Mouse (Mus musculus): Measurements from ENCODE around the gene Lrp8. TPM values are rescaled to one million over a fixed set of nuclear protein-coding genes. Genes with fewer than 3 reads are reported as not detected.

Lrp8 gene
- polyA plus RNA-seq, 1 experiment = 3.2 TPM

GRCm38 (mm10) chr4:107829675-107830074 lies 27.6 kb downstream of the Lrp8 start:
- no peaks in the 10 kb centered on the region for H3K27me3 ChIP-seq (ENCODE audit: control insufficient read depth, insufficient read depth, insufficient read length)
- no peak overlapping the region for H3K4me3 ChIP-seq
- H3ac ChIP-seq (ENCODE audit: control insufficient read depth, insufficient read length) = no peak overlapping the region
- TF ChIP-seq MYOG (IDR thresholded peaks at IDR 0.05; ENCODE audit: control insufficient read depth in 1 of 3, insufficient read depth in 1 of 3, insufficient read length in 2 of 3, low read depth in 2 of 3) = peak; percentile 28 to 78 (median 70)
- TF ChIP-seq SRF (IDR thresholded peaks at IDR 0.05; ENCODE audit: control insufficient read depth, insufficient read length, low read depth) = no peak
- no peak for TF ChIP-seq E2F4 (IDR thresholded peaks at IDR 0.05; ENCODE audit: insufficient read depth)
- TF ChIP-seq MYOD1 (IDR thresholded peaks at IDR 0.05; ENCODE audit: control insufficient read depth in 1 of 3, insufficient read length in 2 of 3, low read depth in 2 of 3) = peak; percentile 45 to 85 (median 73)
- H3K4me2 ChIP-seq (ENCODE audit: low read depth) = no peak overlapping the region
- H3K79me2 ChIP-seq (ENCODE audit: control insufficient read depth, insufficient read depth) = no peaks in the 10 kb centered on the region
- no peaks in the 10 kb centered on the region for H3K36me3 ChIP-seq (ENCODE audit: control insufficient read depth, insufficient read depth)

DNA sequence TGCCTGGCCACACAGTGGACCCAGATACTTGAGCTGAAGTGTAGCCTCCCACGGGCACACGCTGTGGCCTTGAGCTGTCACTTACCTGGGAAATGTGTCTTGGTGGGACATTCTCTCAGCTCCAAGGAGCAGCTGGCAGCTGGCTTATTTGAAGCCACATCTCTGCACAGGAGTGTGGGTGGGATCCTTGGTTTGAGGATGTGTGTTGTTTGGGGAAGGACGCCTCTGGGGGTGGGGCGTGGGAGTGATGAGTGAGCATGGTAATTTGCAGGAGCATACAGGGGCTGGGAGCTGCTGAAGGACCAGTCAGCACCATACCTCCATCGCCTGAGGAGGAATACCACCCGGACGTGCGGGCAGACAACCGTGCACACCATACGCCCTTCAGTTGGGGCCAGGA lies 28.1 kb downstream of the Lrp8 start:
- H3K79me2 ChIP-seq (ENCODE audit: control insufficient read depth, insufficient read depth) = no peaks in the 10 kb centered on the region
- H3K4me2 ChIP-seq (ENCODE audit: low read depth) = no peak overlapping the region
- no peaks in the 10 kb centered on the region for H3K27me3 ChIP-seq (ENCODE audit: control insufficient read depth, insufficient read depth, insufficient read length)
- no peak overlapping the region for H3ac ChIP-seq (ENCODE audit: control insufficient read depth, insufficient read length)
- TF ChIP-seq TCF12 (IDR thresholded peaks at IDR 0.05; ENCODE audit: insufficient read depth, poor library complexity, severe bottlenecking) = no peak
- TF ChIP-seq POLR2AphosphoS2 (IDR thresholded peaks at IDR 0.05; ENCODE audit: insufficient read length, low read depth) = no peak
- no peak for TF ChIP-seq MYOG (IDR thresholded peaks at IDR 0.05; ENCODE audit: control insufficient read depth in 1 of 3, insufficient read depth in 1 of 3, insufficient read length in 2 of 3, low read depth in 2 of 3)
- no peak for TF ChIP-seq POLR2A (IDR thresholded peaks at IDR 0.05; ENCODE audit: insufficient read length, low read depth)
- no peak for TF ChIP-seq SRF (IDR thresholded peaks at IDR 0.05; ENCODE audit: control insufficient read depth, insufficient read length, low read depth)
- no peak for TF ChIP-seq CEBPB (IDR thresholded peaks at IDR 0.05; ENCODE audit: insufficient read depth, poor library complexity, severe bottlenecking)
- TF ChIP-seq TCF3 (IDR thresholded peaks at IDR 0.05; ENCODE audit: insufficient read length, low read depth) = no peak
- TF ChIP-seq MYOD1 (IDR thresholded peaks at IDR 0.05; ENCODE audit: control insufficient read depth in 1 of 3, insufficient read length in 2 of 3, low read depth in 2 of 3) = no peak
- no peak for TF ChIP-seq E2F4 (IDR thresholded peaks at IDR 0.05; ENCODE audit: insufficient read depth)
- TF ChIP-seq REST (IDR thresholded peaks at IDR 0.05; ENCODE audit: insufficient read depth, insufficient read length) = no peak
- TF ChIP-seq USF1 (IDR thresholded peaks at IDR 0.05; ENCODE audit: low read depth) = no peak
- no peak for TF ChIP-seq MAX (IDR thresholded peaks at IDR 0.05; ENCODE audit: low read depth)
- H3K36me3 ChIP-seq (ENCODE audit: control insufficient read depth, insufficient read depth) = no peaks in the 10 kb centered on the region
- no peak overlapping the region for H3K4me3 ChIP-seq

DNA sequence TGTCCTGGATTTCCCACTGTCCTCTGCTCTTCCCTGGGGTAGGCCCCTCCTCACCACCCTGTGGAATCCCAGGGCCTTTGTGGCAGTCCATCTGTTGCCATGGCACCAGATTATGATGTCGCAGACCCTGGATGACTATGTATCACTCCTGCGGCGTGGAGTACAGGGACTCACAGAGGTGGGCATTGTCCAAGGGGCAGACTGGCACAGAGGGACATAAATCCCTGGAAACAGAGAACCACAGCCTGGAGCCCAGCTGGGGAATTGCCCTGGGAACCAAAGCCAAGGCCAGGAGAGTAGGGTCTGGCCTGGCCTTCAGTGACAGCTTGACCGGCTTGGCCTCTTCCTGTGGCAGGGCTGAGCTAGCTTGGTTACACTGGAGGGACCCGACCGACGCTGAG lies 28.8 kb downstream of the Lrp8 start:
- TF ChIP-seq POLR2A (IDR thresholded peaks at IDR 0.05; ENCODE audit: insufficient read length, low read depth) = no peak
- TF ChIP-seq MYOD1 (IDR thresholded peaks at IDR 0.05; ENCODE audit: control insufficient read depth in 1 of 3, insufficient read length in 2 of 3, low read depth in 2 of 3) = no peak
- TF ChIP-seq TCF12 (IDR thresholded peaks at IDR 0.05; ENCODE audit: insufficient read depth, poor library complexity, severe bottlenecking) = no peak
- TF ChIP-seq TCF3 (IDR thresholded peaks at IDR 0.05; ENCODE audit: insufficient read length, low read depth) = no peak
- no peak for TF ChIP-seq POLR2AphosphoS2 (IDR thresholded peaks at IDR 0.05; ENCODE audit: insufficient read length, low read depth)
- no peak for TF ChIP-seq E2F4 (IDR thresholded peaks at IDR 0.05; ENCODE audit: insufficient read depth)
- no peak for TF ChIP-seq SRF (IDR thresholded peaks at IDR 0.05; ENCODE audit: control insufficient read depth, insufficient read length, low read depth)
- TF ChIP-seq REST (IDR thresholded peaks at IDR 0.05; ENCODE audit: insufficient read depth, insufficient read length) = no peak
- no peak for TF ChIP-seq USF1 (IDR thresholded peaks at IDR 0.05; ENCODE audit: low read depth)
- no peak for TF ChIP-seq CEBPB (IDR thresholded peaks at IDR 0.05; ENCODE audit: insufficient read depth, poor library complexity, severe bottlenecking)
- TF ChIP-seq MAX (IDR thresholded peaks at IDR 0.05; ENCODE audit: low read depth) = no peak
- no peak for TF ChIP-seq MYOG (IDR thresholded peaks at IDR 0.05; ENCODE audit: control insufficient read depth in 1 of 3, insufficient read depth in 1 of 3, insufficient read length in 2 of 3, low read depth in 2 of 3)
- H3K36me3 ChIP-seq (ENCODE audit: control insufficient read depth, insufficient read depth) = no peaks in the 10 kb centered on the region
- H3ac ChIP-seq (ENCODE audit: control insufficient read depth, insufficient read length) = no peak overlapping the region
- H3K4me3 ChIP-seq = no peak overlapping the region
- no peak overlapping the region for H3K4me2 ChIP-seq (ENCODE audit: low read depth)
- H3K27me3 ChIP-seq (ENCODE audit: control insufficient read depth, insufficient read depth, insufficient read length) = no peaks in the 10 kb centered on the region
- no peaks in the 10 kb centered on the region for H3K79me2 ChIP-seq (ENCODE audit: control insufficient read depth, insufficient read depth)

DNA sequence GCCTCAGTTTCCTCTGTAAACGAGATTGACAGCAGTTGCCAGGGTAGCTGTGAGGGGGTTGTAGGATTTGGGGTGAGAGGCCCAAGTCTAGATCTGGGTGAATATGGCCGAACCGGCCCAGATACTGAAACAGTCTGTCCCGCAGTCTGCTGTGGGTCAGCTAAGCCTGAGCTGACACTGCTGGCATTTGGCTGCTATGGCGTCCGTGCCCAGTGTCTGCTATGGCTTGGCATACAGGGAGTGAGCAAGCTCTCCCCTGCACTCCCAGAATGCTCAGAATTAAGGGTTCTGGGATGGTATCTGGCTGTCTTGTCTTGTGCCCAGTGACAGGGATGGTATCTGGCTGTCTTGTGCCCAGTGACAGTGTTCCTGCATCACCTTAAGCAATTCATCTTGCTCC lies 29.6 kb downstream of the Lrp8 start:
- Histone ChIP-seq H3ac (ENCODE audit: control insufficient read depth, insufficient read length) (no peak overlapping the region), H3K79me2 (ENCODE audit: control insufficient read depth, insufficient read depth) (no peaks in the 10 kb centered on the region), H3K4me3 (no peak overlapping the region), H3K27me3 (ENCODE audit: control insufficient read depth, insufficient read depth, insufficient read length) (no peaks in the 10 kb centered on the region), H3K4me2 (ENCODE audit: low read depth) (no peak overlapping the region), H3K36me3 (ENCODE audit: control insufficient read depth, insufficient read depth) (no peaks in the 10 kb centered on the region)
- no peak for TF ChIP-seq TCF3 (IDR thresholded peaks at IDR 0.05; ENCODE audit: insufficient read length, low read depth)

DNA sequence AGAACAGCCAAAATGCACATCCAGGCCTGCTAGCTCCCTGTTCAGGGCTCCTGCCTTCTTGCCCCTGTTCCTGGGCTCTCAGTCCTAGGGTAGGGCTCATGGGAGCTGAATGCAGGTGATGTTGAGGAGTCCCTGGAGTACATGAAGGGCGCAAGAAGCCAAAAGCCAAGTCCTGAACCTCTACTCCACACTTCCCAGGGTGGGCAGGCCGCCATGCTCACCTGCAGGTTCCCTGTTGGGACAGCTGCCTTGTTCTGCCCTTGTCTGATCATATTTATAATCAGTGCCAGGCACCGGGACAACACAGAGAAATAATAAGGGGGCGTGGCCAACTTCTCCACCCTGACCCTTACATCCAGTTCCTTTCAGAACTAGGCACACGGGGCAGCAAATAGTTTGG lies 31.5 kb downstream of the Lrp8 start:
- Histone ChIP-seq H3ac (ENCODE audit: control insufficient read depth, insufficient read length) (no peak overlapping the region), H3K27me3 (ENCODE audit: control insufficient read depth, insufficient read depth, insufficient read length) (no peaks in the 10 kb centered on the region), H3K4me3 (no peak overlapping the region), H3K36me3 (ENCODE audit: control insufficient read depth, insufficient read depth) (no peaks in the 10 kb centered on the region), H3K4me2 (ENCODE audit: low read depth) (no peak overlapping the region), H3K79me2 (ENCODE audit: control insufficient read depth, insufficient read depth) (no peaks in the 10 kb centered on the region)
- TF ChIP-seq SRF (IDR thresholded peaks at IDR 0.05; ENCODE audit: control insufficient read depth, insufficient read length, low read depth) (no peak), MYOG (IDR thresholded peaks at IDR 0.05; ENCODE audit: control insufficient read depth in 1 of 3, insufficient read depth in 1 of 3, insufficient read length in 2 of 3, low read depth in 2 of 3) (no peak), POLR2AphosphoS2 (IDR thresholded peaks at IDR 0.05; ENCODE audit: insufficient read length, low read depth) (no peak), TCF12 (IDR thresholded peaks at IDR 0.05; ENCODE audit: insufficient read depth, poor library complexity, severe bottlenecking) (no peak), USF1 (IDR thresholded peaks at IDR 0.05; ENCODE audit: low read depth) (no peak), TCF3 (IDR thresholded peaks at IDR 0.05; ENCODE audit: insufficient read length, low read depth) (no peak), POLR2A (IDR thresholded peaks at IDR 0.05; ENCODE audit: insufficient read length, low read depth) (no peak), MAX (IDR thresholded peaks at IDR 0.05; ENCODE audit: low read depth) (no peak), REST (IDR thresholded peaks at IDR 0.05; ENCODE audit: insufficient read depth, insufficient read length) (no peak)
